Mouse (Mus musculus): Measurements from ENCODE around the gene Mief1. TPM values are rescaled to one million over a fixed set of nuclear protein-coding genes. Genes with fewer than 3 reads are reported as not detected.

Gene Mief1
- polyA plus RNA-seq, 1 experiment from 2014 or later = 41.7 TPM

DNA sequence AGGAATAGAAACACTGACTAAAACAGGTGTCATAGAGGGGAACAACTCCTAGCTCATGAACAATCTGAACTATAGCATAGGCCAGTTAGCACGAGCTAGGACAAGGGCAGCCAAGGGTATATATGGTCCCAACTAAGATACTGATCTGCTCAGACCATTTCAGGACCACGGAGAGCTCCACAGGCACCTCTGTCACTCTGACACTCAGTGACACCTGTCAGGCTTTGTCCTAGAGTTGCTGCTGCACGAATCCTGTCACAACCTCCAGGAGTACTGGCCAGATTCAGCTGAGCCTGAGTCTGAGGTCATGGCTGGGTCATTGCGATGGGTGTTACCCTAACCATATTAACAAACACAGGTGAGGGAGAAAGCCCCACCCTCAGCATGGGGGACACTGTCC is 30.4 kb upstream of the Mief1 start:
- DNase-seq = no peak

DNA sequence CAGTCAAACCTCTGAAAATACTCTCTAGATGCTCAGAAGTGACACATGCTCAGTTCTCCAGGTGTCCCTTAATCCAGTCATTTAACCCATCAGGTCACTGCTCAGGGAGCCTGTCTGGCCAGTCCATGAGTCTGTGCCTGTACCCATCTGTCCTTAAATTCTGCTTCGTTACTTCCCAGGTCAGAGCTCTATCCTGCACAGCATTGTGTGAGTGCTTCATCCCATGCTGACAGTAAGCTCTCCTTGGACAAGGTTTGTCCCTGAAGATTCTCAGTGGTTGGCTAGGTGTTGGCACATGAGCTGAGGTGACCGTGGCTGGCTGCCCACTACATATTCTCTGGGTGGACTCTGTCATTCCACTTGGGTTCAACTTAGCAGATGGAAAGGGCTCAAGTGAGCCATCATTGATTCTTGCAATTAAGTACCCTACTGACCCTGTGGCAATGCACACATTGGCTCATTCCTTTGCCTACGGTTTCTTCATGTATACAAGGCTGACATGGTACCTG is 27.7 kb upstream of the Mief1 start:
- no peak for ATAC-seq (ENCODE audit: low FRiP score, low TSS enrichment)
- Histone ChIP-seq H3K9me3 (ENCODE audit: control insufficient read depth, low read length) (no peaks in the 10 kb centered on the region), H3K27me3 (ENCODE audit: control insufficient read depth, insufficient read depth, low read length) (no peaks in the 10 kb centered on the region), H3K4me3 (replicated peaks; ENCODE audit: low read depth, low read length) (no peak overlapping the region), H3K4me2 (ENCODE audit: low read length) (no peak overlapping the region), H3K9ac (replicated peaks; ENCODE audit: low read length) (no peak overlapping the region), H3K27ac (replicated peaks; ENCODE audit: low read depth, low read length) (no peak overlapping the region), H3K4me1 (ENCODE audit: control insufficient read depth, insufficient read depth, low read length) (no peaks in the 10 kb centered on the region), H3K36me3 (ENCODE audit: control insufficient read depth, insufficient read depth, low read length) (peaks cover 6% of the 10 kb centered on the region)
- WGBS = 91% methylated on average over 3 of the region's 3 CpGs
- DNase-seq = no peak

More for the DNA sequence above, 30.4 kb upstream of the Mief1 start:
- no peak for ATAC-seq (ENCODE audit: low FRiP score, low TSS enrichment)
- Histone ChIP-seq H3K9me3 (ENCODE audit: control insufficient read depth, low read length) (no peaks in the 10 kb centered on the region), H3K27ac (replicated peaks; ENCODE audit: low read depth, low read length) (no peak overlapping the region), H3K27me3 (ENCODE audit: control insufficient read depth, insufficient read depth, low read length) (no peaks in the 10 kb centered on the region), H3K36me3 (ENCODE audit: control insufficient read depth, insufficient read depth, low read length) (no peaks in the 10 kb centered on the region), H3K9ac (replicated peaks; ENCODE audit: low read length) (no peak overlapping the region), H3K4me1 (ENCODE audit: control insufficient read depth, insufficient read depth, low read length) (no peaks in the 10 kb centered on the region), H3K4me2 (ENCODE audit: low read length) (no peak overlapping the region), H3K4me3 (replicated peaks; ENCODE audit: low read depth, low read length) (no peak overlapping the region)
- 43% methylated on average over 4 of the region's 4 CpGs for WGBS

- H3K9ac ChIP-seq (replicated peaks; ENCODE audit: low read length) = no peak overlapping the region
- H3K9me3 ChIP-seq (ENCODE audit: control insufficient read depth, low read length) = no peaks in the 10 kb centered on the region
- no peak overlapping the region for H3K4me2 ChIP-seq (ENCODE audit: low read length)
- H3K4me3 ChIP-seq (replicated peaks; ENCODE audit: low read depth, low read length) = no peak overlapping the region
- peak; percentile 17 for DNase-seq
- no peaks in the 10 kb centered on the region for H3K4me1 ChIP-seq (ENCODE audit: control insufficient read depth, insufficient read depth, low read length)
- no peak for ATAC-seq (ENCODE audit: low FRiP score, low TSS enrichment)
- H3K36me3 ChIP-seq (ENCODE audit: control insufficient read depth, insufficient read depth, low read length) = peaks cover 29% of the 10 kb centered on the region
- 9% methylated on average over 4 of the region's 4 CpGs for WGBS
- no peaks in the 10 kb centered on the region for H3K27me3 ChIP-seq (ENCODE audit: control insufficient read depth, insufficient read depth, low read length)
- no peak overlapping the region for H3K27ac ChIP-seq (replicated peaks; ENCODE audit: low read depth, low read length)
Measured at GRCm38 (mm10) chr15:80208446-80208845, 25.4 kb upstream of the Mief1 start.

DNA sequence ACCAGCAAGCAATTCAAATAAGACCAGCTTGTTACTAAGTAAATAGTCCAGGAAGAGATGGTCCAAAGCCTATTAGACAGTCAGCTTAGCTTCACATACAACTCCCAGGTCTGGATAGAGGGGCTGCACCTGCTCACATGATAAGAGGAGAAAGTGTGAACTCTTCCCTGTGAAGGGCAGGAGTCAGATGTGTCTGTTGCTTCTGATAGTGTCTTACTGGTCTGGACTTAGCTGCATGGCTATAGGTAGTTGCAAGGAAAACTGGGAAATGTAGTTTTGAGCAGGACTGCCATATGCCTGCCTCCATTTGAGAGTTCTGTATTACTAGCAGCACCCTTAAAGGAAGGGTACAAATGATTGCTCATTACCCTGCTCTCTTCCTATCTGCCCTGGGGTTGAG is 20.1 kb upstream of the Mief1 start:
- Histone ChIP-seq H3K9ac (replicated peaks; ENCODE audit: low read length) (no peak overlapping the region), H3K9me3 (ENCODE audit: control insufficient read depth, low read length) (no peaks in the 10 kb centered on the region), H3K27ac (replicated peaks; ENCODE audit: low read depth, low read length) (no peak overlapping the region), H3K4me3 (replicated peaks; ENCODE audit: low read depth, low read length) (no peak overlapping the region), H3K4me2 (ENCODE audit: low read length) (no peak overlapping the region), H3K36me3 (ENCODE audit: control insufficient read depth, insufficient read depth, low read length) (peaks cover 35% of the 10 kb centered on the region), H3K4me1 (ENCODE audit: control insufficient read depth, insufficient read depth, low read length) (no peaks in the 10 kb centered on the region), H3K27me3 (ENCODE audit: control insufficient read depth, insufficient read depth, low read length) (no peaks in the 10 kb centered on the region)
- no peak for DNase-seq
- no peak for ATAC-seq (ENCODE audit: low FRiP score, low TSS enrichment)

GRCm38 (mm10) chr15:80215716-80216479 is 17.9 kb upstream of the Mief1 start:
- Histone ChIP-seq H3K4me3 (replicated peaks; ENCODE audit: low read depth, low read length) (no peak overlapping the region), H3K4me1 (ENCODE audit: control insufficient read depth, insufficient read depth, low read length) (no peaks in the 10 kb centered on the region), H3K27me3 (ENCODE audit: control insufficient read depth, insufficient read depth, low read length) (no peaks in the 10 kb centered on the region), H3K9ac (replicated peaks; ENCODE audit: low read length) (no peak overlapping the region), H3K36me3 (ENCODE audit: control insufficient read depth, insufficient read depth, low read length) (peaks cover 31% of the 10 kb centered on the region), H3K4me2 (ENCODE audit: low read length) (no peak overlapping the region), H3K27ac (replicated peaks; ENCODE audit: low read depth, low read length) (no peak overlapping the region), H3K9me3 (ENCODE audit: control insufficient read depth, low read length) (no peaks in the 10 kb centered on the region)
- 17% methylated on average over 10 of the region's 10 CpGs for WGBS
- peak; percentile 58 for DNase-seq
- no peak; the same call in 1 of the 2 replicates for ATAC-seq (ENCODE audit: low FRiP score, low TSS enrichment)

DNA sequence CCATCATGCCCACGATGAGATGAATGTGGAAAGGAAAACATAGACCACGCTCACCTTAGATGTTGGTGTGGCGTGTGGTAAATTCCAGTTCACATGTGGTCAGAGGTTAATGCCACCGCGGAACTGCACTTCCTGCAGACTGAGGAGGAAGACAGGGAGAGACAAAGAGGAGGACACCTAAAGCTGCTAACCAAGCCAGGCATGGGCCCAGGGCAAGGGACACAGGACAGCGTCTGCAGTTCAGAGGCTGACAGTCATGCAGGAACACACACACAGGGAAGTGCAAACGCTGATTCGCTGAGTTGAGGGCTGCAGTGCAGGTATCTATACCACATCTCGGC is 17.4 kb upstream of the Mief1 start:
- Histone ChIP-seq H3K4me2 (ENCODE audit: low read length) (no peak overlapping the region), H3K9ac (replicated peaks; ENCODE audit: low read length) (no peak overlapping the region), H3K4me1 (ENCODE audit: control insufficient read depth, insufficient read depth, low read length) (no peaks in the 10 kb centered on the region), H3K4me3 (replicated peaks; ENCODE audit: low read depth, low read length) (no peak overlapping the region), H3K9me3 (ENCODE audit: control insufficient read depth, low read length) (no peaks in the 10 kb centered on the region), H3K36me3 (ENCODE audit: control insufficient read depth, insufficient read depth, low read length) (peaks cover 26% of the 10 kb centered on the region), H3K27me3 (ENCODE audit: control insufficient read depth, insufficient read depth, low read length) (no peaks in the 10 kb centered on the region), H3K27ac (replicated peaks; ENCODE audit: low read depth, low read length) (no peak overlapping the region)
- no peak for ATAC-seq (ENCODE audit: low FRiP score, low TSS enrichment)
- WGBS = 71% methylated on average over 9 of the region's 9 CpGs
- no peak for DNase-seq

GRCm38 (mm10) chr15:80217476-80217875 is 16.3 kb upstream of the Mief1 start:
- Histone ChIP-seq H3K27me3 (ENCODE audit: control insufficient read depth, insufficient read depth, low read length) (no peaks in the 10 kb centered on the region), H3K27ac (replicated peaks; ENCODE audit: low read depth, low read length) (no peak overlapping the region), H3K4me1 (ENCODE audit: control insufficient read depth, insufficient read depth, low read length) (no peaks in the 10 kb centered on the region), H3K9me3 (ENCODE audit: control insufficient read depth, low read length) (no peaks in the 10 kb centered on the region), H3K9ac (replicated peaks; ENCODE audit: low read length) (no peak overlapping the region), H3K36me3 (ENCODE audit: control insufficient read depth, insufficient read depth, low read length) (peaks cover 16% of the 10 kb centered on the region), H3K4me3 (replicated peaks; ENCODE audit: low read depth, low read length) (no peak overlapping the region), H3K4me2 (ENCODE audit: low read length) (no peak overlapping the region)
- whole genome bisulfite sequencing = 94% methylated on average over 10 of the region's 10 CpGs
- no peak for DNase-seq
- no peak for ATAC-seq (ENCODE audit: low FRiP score, low TSS enrichment)

DNA sequence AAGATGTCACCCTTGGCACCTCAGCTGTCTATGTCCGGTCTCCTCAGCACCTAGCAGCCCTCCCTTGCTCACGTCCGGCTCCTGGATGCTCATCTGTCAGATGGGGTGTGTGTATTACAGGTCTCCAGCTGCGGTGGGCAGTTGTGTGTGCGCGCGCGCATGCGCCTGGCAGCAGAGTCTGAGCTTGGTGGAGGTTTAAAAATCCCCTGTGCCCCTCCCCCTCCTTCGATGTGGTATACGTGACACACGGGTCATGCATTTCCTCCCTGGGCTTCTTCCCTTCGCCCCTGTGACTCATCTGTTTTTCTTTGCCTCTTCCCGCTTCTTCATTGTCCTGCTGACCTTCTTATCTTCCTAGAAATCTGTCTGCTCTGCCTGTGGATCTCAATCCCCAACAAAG is 14.6 kb upstream of the Mief1 start:
- H3K4me2 ChIP-seq (ENCODE audit: low read length) = 0 out of 2 replicates have a peak overlapping the region, but pooled peaks have one; percentile 8
- H3K27ac ChIP-seq (replicated peaks; ENCODE audit: low read depth, low read length) = no peak overlapping the region
- H3K9me3 ChIP-seq (ENCODE audit: control insufficient read depth, low read length) = no peaks in the 10 kb centered on the region
- no peaks in the 10 kb centered on the region for H3K4me1 ChIP-seq (ENCODE audit: control insufficient read depth, insufficient read depth, low read length)
- H3K9ac ChIP-seq (replicated peaks; ENCODE audit: low read length) = no peak overlapping the region
- H3K27me3 ChIP-seq (ENCODE audit: control insufficient read depth, insufficient read depth, low read length) = no peaks in the 10 kb centered on the region
- H3K4me3 ChIP-seq (replicated peaks; ENCODE audit: low read depth, low read length) = no peak overlapping the region
- peak; percentile 36 for DNase-seq
- 60% methylated on average over 14 of the region's 14 CpGs for WGBS
- 0 out of 2 replicates have a peak, but pooled peaks cover 3% of the 10 kb centered on the region for H3K36me3 ChIP-seq (ENCODE audit: control insufficient read depth, insufficient read depth, low read length)
- ATAC-seq (ENCODE audit: low FRiP score, low TSS enrichment) = no peak

Data from midbrain, embryonic 14.5 days (tissue).